Mouse (Mus musculus) central nervous system, embryonic 11.5 days (tissue): Measurements from ENCODE around the gene Gm2974. TPM values are rescaled to one million over a fixed set of nuclear protein-coding genes. Genes with fewer than 3 reads are reported as not detected.

Source experiments
- polyA plus RNA-seq: library from polyadenylated mRNA; depleted of rRNA; stranded (reverse); fragments of >200 nt; gene quantifications from 2 replicates; pipeline ENCODE4 v1.2.3, GENCODE M21; 2012; rRNA removed

Gene Gm2974
- polyA plus RNA-seq, result 0.60 and 1.6 TPM in 2 replicates

GRCm38 (mm10) chr14:4182491-4183210, at the start of gene Gm2974:
Gene Gm2974 (plus strand): TSS chr14:4182576.

GRCm38 (mm10) chr14:4164730-4165129, 17.6 kb upstream of the Gm2974 start, which contains the start of gene Gm3127:
Gene Gm3127 (plus strand): TSS chr14:4165030.

GRCm38 (mm10) chr14:4249331-4249730, 67.0 kb downstream of the Gm2974 start, which contains the start of gene Gm3138:
Gene Gm3138 (plus strand): TSS chr14:4249631.

Other genes with a start within 250 kb of the Gm2974 start
- gene Gm3095, start 219.0 kb upstream of the Gm2974 start, polyA plus RNA-seq, result 0.13 and 0.32 TPM in 2 replicates
- not detected in 2 replicates for gene Gm3099, start 184.2 kb upstream of the Gm2974 start, polyA plus RNA-seq
- gene Gm5796, start 158.6 kb upstream of the Gm2974 start, polyA plus RNA-seq, result 0.52 and 1.0 TPM in 2 replicates
- gene Gm3115, start 98.5 kb upstream of the Gm2974 start, polyA plus RNA-seq, result not detected in 2 replicates
- 1.1 and 2.5 TPM in 2 replicates for gene Gm8108, start 72.0 kb upstream of the Gm2974 start, polyA plus RNA-seq
- gene Gm3127, start 17.5 kb upstream of the Gm2974 start, polyA plus RNA-seq, result 0.04 TPM in 1 of 2 replicates, not detected in the other
- gene Gm3138, start 67.1 kb downstream of the Gm2974 start, polyA plus RNA-seq, result not detected in 2 replicates
- gene Gm3149, start 134.7 kb downstream of the Gm2974 start, polyA plus RNA-seq, result not detected in 2 replicates
- 0.35 and 1.1 TPM in 2 replicates for gene 2610042L04Rik, start 152.2 kb downstream of the Gm2974 start, polyA plus RNA-seq
- gene Gm3159, start 214.9 kb downstream of the Gm2974 start, polyA plus RNA-seq, result not detected in 2 replicates
- gene Gm3164, start 232.9 kb downstream of the Gm2974 start, polyA plus RNA-seq, result 0.62 and 1.3 TPM in 2 replicates
- 3.3 and 5.4 TPM in 2 replicates for gene Gm3173, start 248.4 kb downstream of the Gm2974 start, polyA plus RNA-seq